Mouse (Mus musculus): ENCODE data around the gene Tmem161a. TPM values are rescaled to one million over a fixed set of nuclear protein-coding genes. Genes with fewer than 3 reads are reported as not detected.

Tmem161a gene
- total RNA-seq, 2 experiments from 2014 or later = 49.0 to 55.7 TPM

GRCm38 (mm10) chr8:70223341-70223740 lies 51.2 kb downstream of the Tmem161a start:
- intact Hi-C loops (cut with DNase I) = no loop called here

GRCm38 (mm10) chr8:70227997-70228396 lies 55.8 kb downstream of the Tmem161a start:
- no peak for DNase-seq (ENCODE audit: extremely low spot score in 1 of 2, low spot score in 2 of 2)
- intact Hi-C loops (cut with DNase I) = no loop called here

More at GRCm38 (mm10) chr8:70223341-70223740, 51.2 kb downstream of the Tmem161a start:
- DNase-seq (ENCODE audit: extremely low spot score in 1 of 2, low spot score in 2 of 2) = peak in 1 of 2 experiments; percentile 70

- no peak for DNase-seq (ENCODE audit: extremely low spot score in 1 of 2, low spot score in 2 of 2)
- intact Hi-C loops (cut with DNase I) = no loop called here
These were observed 58.7 kb downstream of the Tmem161a start for GRCm38 (mm10) chr8:70230837-70231236.

Other genes with a start within 250 kb of the Tmem161a start
- gene Gatad2a, start 176.0 kb upstream of the Tmem161a start, total RNA-seq (2021) = 10 to 100 TPM; 24.8 to 30.0 TPM
- gene Mau2, start 129.6 kb upstream of the Tmem161a start, total RNA-seq (2021) = 10 to 100 TPM; 81.6 to 82.9 TPM
- 10 to 100 TPM; 51.6 to 56.7 TPM for gene Sugp1, start 129.5 kb upstream of the Tmem161a start, total RNA-seq (2021)
- gene Tm6sf2, start 99.4 kb upstream of the Tmem161a start, total RNA-seq (2021) = 1 to 10 TPM; 1.4 TPM
- gene Hapln4, start 88.9 kb upstream of the Tmem161a start, total RNA-seq (2021) = 1 to 10 TPM; 3.0 to 6.5 TPM
- gene Ncan, start 51.5 kb upstream of the Tmem161a start, total RNA-seq (2021) = 100 to 1,000 TPM; 392 to 416 TPM
- gene Nr2c2ap, start 41.0 kb upstream of the Tmem161a start, total RNA-seq (2021) = 10 to 100 TPM; 32.7 to 33.6 TPM
- gene Rfxank, start 33.2 kb upstream of the Tmem161a start, total RNA-seq (2021) = 10 to 100 TPM in 1 of 2 experiments, 1 to 10 TPM in 1; 8.3 to 10.9 TPM
- 10 to 100 TPM; 40.7 to 42.3 TPM for gene Borcs8, start 32.9 kb upstream of the Tmem161a start, total RNA-seq (2021)
- under 1 TPM in 1 of 2 experiments, not detected in 1; 0.59 TPM for gene Mef2b, start 32.6 kb upstream of the Tmem161a start, total RNA-seq (2021)
- 10 to 100 TPM; 26.1 to 26.6 TPM for gene Slc25a42, start 39.9 kb downstream of the Tmem161a start, total RNA-seq (2021)
- 100 to 1,000 TPM; 134 to 140 TPM for gene Sugp2, start 61.9 kb downstream of the Tmem161a start, total RNA-seq (2021)
- gene Armc6, start 62.1 kb downstream of the Tmem161a start, total RNA-seq (2021) = 10 to 100 TPM; 84.6 to 85.4 TPM
- 1 to 10 TPM; 7.9 to 9.4 TPM for gene Homer3, start 110.5 kb downstream of the Tmem161a start, total RNA-seq (2021)
- gene Ddx49, start 130.1 kb downstream of the Tmem161a start, total RNA-seq (2021) = 10 to 100 TPM; 64.9 to 65.2 TPM
- 100 to 1,000 TPM; 124 to 134 TPM for gene Cope, start 130.2 kb downstream of the Tmem161a start, total RNA-seq (2021)
- 10 to 100 TPM; 97.9 to 98.4 TPM for gene Cers1, start 143.4 kb downstream of the Tmem161a start, total RNA-seq (2021)
- 10 to 100 TPM in 1 of 2 experiments, 1 to 10 TPM in 1; 6.6 to 13.0 TPM for gene Gdf1, start 157.5 kb downstream of the Tmem161a start, total RNA-seq (2021)
- gene Upf1, start 180.9 kb downstream of the Tmem161a start, total RNA-seq (2021) = 10 to 100 TPM; 46.9 to 48.1 TPM
- gene Comp, start 201.2 kb downstream of the Tmem161a start, total RNA-seq (2021) = under 1 TPM in 1 of 2 experiments, not detected in 1; 0.14 TPM

Measured in left cerebral cortex, postnatal 10 days (tissue).